Mouse (Mus musculus) ES-Bruce4 (cell line): ENCODE measurements around the gene Dalrd3. TPM values are rescaled to one million over a fixed set of nuclear protein-coding genes. Genes with fewer than 3 reads are reported as not detected.
"Not testable (repeated sequence)": the region's sequence is repeated elsewhere in the genome, so short reads cannot be mapped to it uniquely, and the experiment has no call there.

ENCODE experiments used
- H3K27ac ChIP-seq: 2 replicates; pipeline ENCODE4 v1.5.1; 2012; ENCODE audit warnings: low read length, inconsistent platforms; ENCODE audit not compliant: insufficient read depth
- H3K27me3 ChIP-seq: 2 replicates; pipeline ENCODE4 v1.6.1; 2012; ENCODE audit warnings: mild to moderate bottlenecking, low read length, inconsistent platforms; ENCODE audit not compliant: control insufficient read depth, poor library complexity, insufficient read depth, severe bottlenecking
- H3K36me3 ChIP-seq: 2 replicates; pipeline ENCODE4 v1.6.1; 2012; ENCODE audit warnings: inconsistent platforms, mild to moderate bottlenecking, low read length, moderate library complexity; ENCODE audit not compliant: control insufficient read depth, poor library complexity, insufficient read depth, severe bottlenecking
- H3K4me1 ChIP-seq: one replicate; pipeline ENCODE4 v1.8.1; 2011; ENCODE audit warnings: low read length; ENCODE audit not compliant: control insufficient read depth, insufficient read depth
- H3K4me3 ChIP-seq: 2 replicates; pipeline ENCODE4 v1.5.1; 2011; ENCODE audit warnings: low read depth, mild to moderate bottlenecking, low read length
- H3K9ac ChIP-seq: 2 replicates; pipeline ENCODE4 v1.6.1; 2012; ENCODE audit warnings: low read depth, mild to moderate bottlenecking, inconsistent platforms; ENCODE audit not compliant: poor library complexity, severe bottlenecking
- H3K9me3 ChIP-seq: replicated peaks from 2 replicates; pipeline ENCODE4 v1.6.1; 2012; ENCODE audit warnings: mild to moderate bottlenecking, low read length, inconsistent platforms; ENCODE audit not compliant: control insufficient read depth, poor library complexity, insufficient read depth, severe bottlenecking
- CTCF ChIP-seq: IDR thresholded peaks from one replicate; pipeline ENCODE4 v1.8.1; 2011; ENCODE audit warnings: low read depth, low read length
- EP300 ChIP-seq: IDR thresholded peaks from 2 replicates; pipeline ENCODE4 v1.6.1; 2011; ENCODE audit warnings: low read depth, low read length; ENCODE audit not compliant: insufficient read depth
- POLR2A ChIP-seq: IDR thresholded peaks from one replicate; pipeline ENCODE4 v1.8.1; 2011; ENCODE audit warnings: low read length; ENCODE audit not compliant: insufficient read depth
- polyA plus RNA-seq: library from polyadenylated mRNA; stranded (reverse); fragments of >200 nt; gene quantifications from 2 replicates; pipeline ENCODE4 v1.2.4, GENCODE M21; 2011; ENCODE audit warnings: low read depth; ENCODE audit not compliant: missing spikeins, insufficient read depth, insufficient read length

The Dalrd3 gene
- polyA plus RNA-seq, 1 experiment: 32.7 TPM

DNA sequence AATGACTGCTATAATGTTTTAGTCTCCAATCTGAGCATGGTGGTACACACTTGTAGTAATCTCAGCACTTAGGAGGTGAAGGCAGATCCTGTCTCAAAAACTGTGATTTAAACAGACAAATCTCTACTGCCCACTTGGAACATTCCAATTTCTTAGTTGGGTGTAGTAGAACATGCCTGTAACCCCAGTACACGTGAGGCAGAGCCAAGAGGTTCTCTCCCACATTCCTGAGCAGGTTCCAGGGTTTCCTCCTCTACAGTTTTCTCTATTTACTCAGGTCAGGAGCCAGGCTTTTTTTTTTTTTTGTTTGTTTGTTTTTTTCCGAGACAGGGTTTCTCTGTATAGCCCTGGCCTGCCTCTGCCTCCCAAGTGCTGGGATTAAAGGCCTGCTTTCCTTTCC lies 30.3 kb downstream of the Dalrd3 start:
- Histone ChIP-seq H3K27ac (no peak overlapping the region), H3K4me3 (no peak overlapping the region), H3K4me1 (peaks cover 3% of the 10 kb centered on the region), H3K36me3 (peaks cover 11% of the 10 kb centered on the region), H3K9me3 (no peaks in the 10 kb centered on the region), H3K9ac (no peak overlapping the region), H3K27me3 (no peaks in the 10 kb centered on the region)
- no peak for TF ChIP-seq CTCF
- TF ChIP-seq EP300: no peak
- no peak for TF ChIP-seq POLR2A

DNA sequence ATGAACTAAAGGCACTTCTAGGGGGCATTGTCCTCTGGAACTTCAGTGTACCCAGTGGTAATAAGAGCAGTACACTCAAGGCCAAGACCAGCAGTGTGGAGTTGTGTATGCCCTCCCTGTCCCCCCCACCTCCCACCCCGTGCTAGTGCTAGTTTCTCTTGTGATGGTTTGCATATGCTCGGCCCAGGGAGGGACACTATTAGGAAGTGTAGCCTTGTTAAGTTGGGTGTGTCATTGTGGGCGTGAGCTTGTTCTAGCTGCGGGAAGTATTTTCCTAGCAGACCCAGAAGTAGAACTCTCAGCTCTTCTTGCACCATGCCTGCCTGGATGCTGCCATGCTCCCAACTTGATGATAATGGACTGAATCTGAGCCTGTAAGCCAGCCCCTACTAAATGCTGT lies 32.3 kb downstream of the Dalrd3 start:
- H3K36me3 ChIP-seq: peaks cover 19% of the 10 kb centered on the region
- peaks cover 3% of the 10 kb centered on the region for H3K4me1 ChIP-seq
- no peaks in the 10 kb centered on the region for H3K27me3 ChIP-seq
- no peak overlapping the region for H3K9ac ChIP-seq
- TF ChIP-seq POLR2A (no peak), EP300 (no peak), CTCF (no peak)
- no peaks in the 10 kb centered on the region for H3K9me3 ChIP-seq
- no peak overlapping the region for H3K4me3 ChIP-seq
- no peak overlapping the region for H3K27ac ChIP-seq

DNA sequence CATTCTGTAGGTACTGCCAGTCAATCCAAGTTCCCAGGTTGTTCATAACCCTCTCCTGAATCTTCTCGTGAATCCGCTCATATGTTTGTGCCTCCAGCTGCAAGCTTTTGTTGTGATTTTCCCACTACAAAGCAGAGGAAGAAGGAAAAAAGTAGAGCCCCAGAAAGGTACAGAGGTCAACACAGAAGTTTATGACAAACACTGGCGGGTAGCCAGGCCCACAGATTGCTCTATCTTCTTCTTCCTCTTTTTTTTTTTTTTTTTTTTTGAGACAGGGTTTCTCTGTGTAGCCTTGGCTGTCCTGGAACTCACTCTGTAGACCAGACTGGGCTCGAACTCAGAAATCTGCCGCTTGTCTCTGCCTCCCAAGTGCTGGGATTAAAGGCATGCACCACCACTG lies 38.2 kb downstream of the Dalrd3 start:
- peaks cover 75% of the 10 kb centered on the region for H3K36me3 ChIP-seq
- not testable (repeated sequence) for H3K27me3 ChIP-seq, H3K4me3 ChIP-seq, H3K4me1 ChIP-seq, H3K9ac ChIP-seq, H3K27ac ChIP-seq, H3K9me3 ChIP-seq

DNA sequence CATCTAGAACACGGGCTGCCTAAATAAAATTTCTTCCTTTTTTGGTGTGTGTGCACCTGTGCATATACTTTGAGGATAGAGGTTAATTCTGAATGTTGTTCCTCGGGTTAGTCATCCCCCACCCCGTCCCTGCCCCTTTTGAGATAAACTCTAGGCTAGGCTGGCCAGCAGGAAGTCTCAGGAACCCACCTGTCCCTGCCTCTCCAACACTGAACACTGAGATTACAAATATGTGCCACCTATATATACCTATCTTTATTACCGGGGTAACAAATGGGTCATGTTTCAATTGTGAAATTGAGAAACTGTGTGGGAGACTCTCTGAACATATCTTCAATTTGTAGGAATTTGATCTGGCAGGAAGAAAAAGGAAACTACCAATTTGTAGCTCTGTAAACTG lies 39.2 kb downstream of the Dalrd3 start:
- Histone ChIP-seq H3K4me3 (no peak overlapping the region), H3K27ac (no peak overlapping the region), H3K9ac (no peak overlapping the region), H3K36me3 (peaks cover 76% of the 10 kb centered on the region), H3K9me3 (no peaks in the 10 kb centered on the region), H3K27me3 (no peaks in the 10 kb centered on the region), H3K4me1 (peaks cover 3% of the 10 kb centered on the region)
- no peak for TF ChIP-seq EP300
- TF ChIP-seq POLR2A: no peak

DNA sequence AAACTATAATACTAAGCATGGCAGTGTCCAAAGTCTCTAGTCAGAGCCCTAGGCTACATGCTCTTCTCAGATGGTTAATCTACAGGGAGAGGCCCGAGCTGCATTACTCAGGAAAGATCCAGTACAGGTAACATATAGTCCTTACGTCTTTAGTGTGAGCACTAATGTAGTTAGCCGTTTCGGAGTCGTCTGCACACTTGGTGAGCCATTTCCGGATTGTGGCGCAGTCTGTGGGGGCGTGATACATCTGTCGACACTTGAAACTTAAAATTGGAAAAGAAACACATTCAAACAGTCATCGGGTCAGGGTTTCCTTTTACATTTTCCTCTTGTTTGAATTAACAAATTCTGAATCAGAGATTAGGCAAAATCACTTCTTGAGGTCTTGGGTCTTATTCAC lies 41.8 kb downstream of the Dalrd3 start:
- no peak for TF ChIP-seq POLR2A
- no peak for TF ChIP-seq EP300
- no peak for TF ChIP-seq CTCF
- Histone ChIP-seq H3K27ac (no peak overlapping the region), H3K27me3 (no peaks in the 10 kb centered on the region), H3K36me3 (peaks cover 91% of the 10 kb centered on the region), H3K9ac (no peak overlapping the region), H3K4me3 (no peak overlapping the region), H3K4me1 (no peaks in the 10 kb centered on the region), H3K9me3 (no peaks in the 10 kb centered on the region)

DNA sequence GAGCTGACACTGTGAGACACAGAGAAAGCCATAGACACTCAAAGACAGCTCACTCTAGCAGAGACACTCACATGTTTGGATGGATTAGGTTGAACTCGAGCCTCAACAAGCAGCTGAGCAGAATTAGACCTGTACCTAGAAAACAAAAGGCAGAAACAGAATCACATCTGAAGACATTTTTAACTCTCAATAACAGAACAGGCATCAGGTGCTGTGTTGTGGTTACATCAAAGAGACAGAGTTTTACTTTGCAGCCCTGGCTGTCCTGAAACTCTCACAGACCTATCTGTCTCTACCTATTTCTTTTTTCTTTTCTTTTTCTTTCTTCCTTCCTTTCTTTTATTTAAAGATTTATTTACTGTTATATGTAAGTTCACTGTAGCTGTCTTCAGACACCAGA lies 47.6 kb downstream of the Dalrd3 start:
- H3K27me3 ChIP-seq: no peaks in the 10 kb centered on the region
- H3K9me3 ChIP-seq: no peaks in the 10 kb centered on the region
- no peak overlapping the region for H3K27ac ChIP-seq
- TF ChIP-seq POLR2A (no peak), EP300 (no peak), CTCF (no peak)
- no peaks in the 10 kb centered on the region for H3K4me1 ChIP-seq
- no peak overlapping the region for H3K4me3 ChIP-seq
- no peak overlapping the region for H3K9ac ChIP-seq
- H3K36me3 ChIP-seq: peaks cover 73% of the 10 kb centered on the region

Other genes with a start within 250 kb of the Dalrd3 start
- 172 and 194 TPM in 2 replicates for gene Gpx1, start 231.0 kb upstream of the Dalrd3 start, polyA plus RNA-seq
- gene Usp4, start 222.0 kb upstream of the Dalrd3 start, polyA plus RNA-seq: 69.5 and 69.9 TPM in 2 replicates
- not detected in 2 replicates for gene 1700102P08Rik, start 177.1 kb upstream of the Dalrd3 start, polyA plus RNA-seq
- gene Ccdc36, start 141.4 kb upstream of the Dalrd3 start, polyA plus RNA-seq: 0.96 and 1.2 TPM in 2 replicates
- gene BC048562, start 133.4 kb upstream of the Dalrd3 start, polyA plus RNA-seq: not detected in 2 replicates
- gene Ccdc71, start 109.4 kb upstream of the Dalrd3 start, polyA plus RNA-seq: 26.4 and 31.6 TPM in 2 replicates
- gene Klhdc8b, start 108.3 kb upstream of the Dalrd3 start, polyA plus RNA-seq: 5.8 and 6.4 TPM in 2 replicates
- 27.4 and 39.0 TPM in 2 replicates for gene Lamb2, start 90.2 kb upstream of the Dalrd3 start, polyA plus RNA-seq
- 86.0 and 90.9 TPM in 2 replicates for gene Usp19, start 79.3 kb upstream of the Dalrd3 start, polyA plus RNA-seq
- 348 and 395 TPM in 2 replicates for gene Qars, start 62.2 kb upstream of the Dalrd3 start, polyA plus RNA-seq
- gene Qrich1, start 53.1 kb upstream of the Dalrd3 start, polyA plus RNA-seq: 139 and 145 TPM in 2 replicates
- 387 and 445 TPM in 2 replicates for gene Impdh2, start 9.6 kb upstream of the Dalrd3 start, polyA plus RNA-seq
- 24.7 and 29.7 TPM in 2 replicates for gene Ndufaf3, start 2.5 kb upstream of the Dalrd3 start, polyA plus RNA-seq
- gene Wdr6, start 8.9 kb downstream of the Dalrd3 start, polyA plus RNA-seq: 24.6 and 24.7 TPM in 2 replicates
- 2.4 TPM in 2 replicates for gene P4htm, start 27.8 kb downstream of the Dalrd3 start, polyA plus RNA-seq
- 131 and 133 TPM in 2 replicates for gene Arih2, start 79.5 kb downstream of the Dalrd3 start, polyA plus RNA-seq
- gene Slc25a20, start 92.2 kb downstream of the Dalrd3 start, polyA plus RNA-seq: 30.1 and 35.7 TPM in 2 replicates
- gene Prkar2a, start 119.4 kb downstream of the Dalrd3 start, polyA plus RNA-seq: 58.4 and 72.2 TPM in 2 replicates
- 37.4 and 39.5 TPM in 2 replicates for gene Ip6k2, start 213.9 kb downstream of the Dalrd3 start, polyA plus RNA-seq
- gene Nckipsd, start 238.5 kb downstream of the Dalrd3 start, polyA plus RNA-seq: 10.3 and 11.8 TPM in 2 replicates